ENCODE assay signal across 9 mouse cellular contexts in genomic region chr2:143547251-143548090, GRCm38 (mm10). TPM values are rescaled to one million over a fixed set of nuclear protein-coding genes. Genes with fewer than 3 reads are reported as not detected.
DNase-seq lines count a peak whose midpoint lies in the region; ATAC-seq lines count a peak whose summit lies in the region.
"Had no signal": no experiment of that assay in that cellular context is flagged by ENCODE, and none has a peak within 500 bp of the region (broad histone marks: within the 10 kb centered on the region; RNA-seq: fewer than 3 reads in every experiment).

No protein-coding gene starts in this region.

- DNase-seq in layer of hippocampus, adult 11-12 months (ENCODE audit: low spot score), result peak; percentile 30
- no peak for DNase-seq in layer of hippocampus, postnatal 25 days (ENCODE audit: extremely low spot score in 1 of 2, low spot score in 1 of 2)
- peak; percentile 25 for DNase-seq in forebrain, embryonic 14.5 days (ENCODE audit: low spot score)
- DNase-seq in left cerebral cortex, postnatal 4 days, result peak; percentile 8
- peak; percentile 66 for DNase-seq in right cerebral cortex, postnatal 25 days
- DNase-seq in heart, postnatal 25 days (ENCODE audit: low spot score), result no peak
- DNase-seq in adipocyte (ENCODE audit: low spot score), result no peak
- no peak for DNase-seq in Muller cell, postnatal 12 days (ENCODE audit: inconsistent ontology term)

- peaks cover 16% of the 10 kb centered on the region for H3K27me3 ChIP-seq in forebrain, embryonic 14.5 days (replicated peaks; ENCODE audit: control insufficient read depth, insufficient read depth, low read length)

- intact Hi-C loops in left cerebral cortex, postnatal 4 days (cut with DNase I), result loop anchor here (10.0 kb wide), 1 partner anchor 193 kb away; no protein-coding TSS in a partner anchor
- intact Hi-C loops in heart, postnatal 25 days (cut with DNase I), result no loop called here

- no peaks in the 10 kb centered on the region for H3K9me3 ChIP-seq in forebrain, embryonic 14.5 days (replicated peaks; ENCODE audit: control insufficient read depth, low read length)
- H3K9me3 ChIP-seq: lung, embryonic 15.5 days had no signal

- ATAC-seq in forebrain, embryonic 14.5 days, result no peak

- H3K4me2 ChIP-seq in forebrain, embryonic 14.5 days (ENCODE audit: low read length), result peak overlapping the region; percentile 79

- no peak overlapping the region for H3K27ac ChIP-seq in forebrain, embryonic 14.5 days (ENCODE audit: low read depth, low read length)
- H3K27ac ChIP-seq: lung, embryonic 15.5 days had no signal

- H3K36me3 ChIP-seq in forebrain, embryonic 14.5 days (ENCODE audit: control insufficient read depth, insufficient read depth, low read length), result no peaks in the 10 kb centered on the region
- H3K36me3 ChIP-seq: lung, embryonic 15.5 days had no signal

- H3K4me3 ChIP-seq in forebrain, embryonic 14.5 days (ENCODE audit: low read depth, low read length), result peak overlapping the region; percentile 58
- H3K4me3 ChIP-seq: lung, embryonic 15.5 days had no signal

- under 1% methylated on average over 32 of the region's 32 CpGs for WGBS in forebrain, embryonic 14.5 days

- H3K9ac ChIP-seq in forebrain, embryonic 14.5 days (ENCODE audit: low read length), result peak overlapping the region; percentile 72; the same call in 1 of the 2 replicates
- H3K9ac ChIP-seq: lung, embryonic 15.5 days had no signal

- no peaks in the 10 kb centered on the region for H3K4me1 ChIP-seq in forebrain, embryonic 14.5 days (ENCODE audit: control insufficient read depth, insufficient read depth, low read length)

RNA-seq across cellular contexts. Expression of gene Pcsk2, which starts 1.5 kb away (rescaled TPM):
- 100 to 1,000 TPM; 158 to 163 TPM for total RNA-seq in layer of hippocampus, postnatal 25 days (2021)
- 11.4 and 13.5 TPM in 2 replicates for polyA plus RNA-seq in forebrain, embryonic 14.5 days (2014; fragmentation: Nextera tagmentation; extraction: Ambion mirVana)
- 10 to 100 TPM; 88.0 to 94.7 TPM for total RNA-seq in left cerebral cortex, postnatal 4 days (2021)
- not detected for total RNA-seq in heart, postnatal 25 days (2021)

Comparison
In these comparisons a context has a peak if more than half of its experiments do, and no peak if none do; other contexts are left out.
1. DNase-seq: peak in layer of hippocampus, adult 11-12 months (single experiment), forebrain, embryonic 14.5 days (single experiment), left cerebral cortex, postnatal 4 days (single experiment) and right cerebral cortex, postnatal 25 days (single experiment); none in layer of hippocampus, postnatal 25 days (0 of 2), heart, postnatal 25 days (single experiment), adipocyte (single experiment) and Muller cell, postnatal 12 days (single experiment).
2. RNA of gene Pcsk2, which starts 1.5 kb away (total RNA-seq): 158 to 163 TPM in layer of hippocampus, postnatal 25 days and 88.0 to 94.7 TPM in left cerebral cortex, postnatal 4 days; not detected in heart, postnatal 25 days; every median in the first group is over 10 times any median in the second.